Mouse (Mus musculus) thymus, adult 2 months (tissue): ENCODE results near the gene A930033H14Rik. TPM values are rescaled to one million over a fixed set of nuclear protein-coding genes. Genes with fewer than 3 reads are reported as not detected.
A peak's percentile ranks its signal among the peaks of the same experiment; 100 is the strongest.

Experiments
- DNase-seq: peaks from one replicate; pipeline ENCODE4 v3.0.0; 2021
- H3K27ac ChIP-seq: fragments of 200-500 bp; 2 replicates; pipeline ENCODE4 v1.5.1; 2012; ENCODE audit warnings: low read length, control low read depth; ENCODE audit not compliant: control insufficient read depth, insufficient read depth
- H3K27me3 ChIP-seq: fragments of 200-500 bp; 2 replicates; pipeline ENCODE4 v1.6.1; 2012; ENCODE audit warnings: mild to moderate bottlenecking, low read length, moderate library complexity, mixed read lengths; ENCODE audit not compliant: control insufficient read depth, insufficient read depth
- H3K36me3 ChIP-seq: fragments of 200-500 bp; 2 replicates; pipeline ENCODE4 v1.6.1; 2012; ENCODE audit warnings: mild to moderate bottlenecking, low read length, moderate library complexity; ENCODE audit not compliant: control insufficient read depth, insufficient read depth
- H3K4me1 ChIP-seq: fragments of 200-500 bp; replicated peaks from 2 replicates; pipeline ENCODE4 v1.6.1; 2012; ENCODE audit warnings: low read length; ENCODE audit not compliant: control insufficient read depth, insufficient read depth
- H3K4me3 ChIP-seq: fragments of 200-500 bp; 2 replicates; pipeline ENCODE4 v1.5.1; 2012; ENCODE audit warnings: mild to moderate bottlenecking, low read length, control low read depth, moderate library complexity; ENCODE audit not compliant: control insufficient read depth, insufficient read depth
- CTCF ChIP-seq: fragments of 200-500 bp; IDR thresholded peaks from 2 replicates; pipeline ENCODE4 v1.5.1; 2012; ENCODE audit warnings: mild to moderate bottlenecking, control low read depth, low read length, moderate library complexity, borderline replicate concordance; ENCODE audit not compliant: control insufficient read depth, poor library complexity, insufficient read depth; ENCODE audit errors: extremely low read depth
- POLR2A ChIP-seq: fragments of 200-500 bp; IDR thresholded peaks from 2 replicates; pipeline ENCODE4 v1.6.1; 2012; ENCODE audit warnings: mild to moderate bottlenecking, low read length, control low read depth, moderate library complexity; ENCODE audit not compliant: control insufficient read depth, poor library complexity, insufficient read depth; ENCODE audit errors: extremely low read depth
- WGBS: fragments of 180-500 bp; shearing (Covaris S2); methylation state at CpG from one replicate; pipeline ENCODE4 v1.1.7; 2018; 5-methylcytosine and 5-hydroxymethylcytosine counted together
- polyA plus RNA-seq: library from polyadenylated mRNA; depleted of rRNA; stranded (reverse); fragments of >200 nt; gene quantifications from 2 replicates; pipeline ENCODE4 v1.2.3, GENCODE M21; 2012; rRNA removed

Gene A930033H14Rik
- polyA plus RNA-seq, 1 experiment, result 0.34 TPM

GRCm38 (mm10) chr10:69160877-69161276 is 52.0 kb downstream of the A930033H14Rik start:
- peak; percentile 11 for DNase-seq
- TF ChIP-seq POLR2A, result no peak
- TF ChIP-seq CTCF, result no peak
- peaks cover 11% of the 10 kb centered on the region for H3K4me1 ChIP-seq
- no peaks in the 10 kb centered on the region for H3K36me3 ChIP-seq
- no peak overlapping the region for H3K4me3 ChIP-seq
- H3K27me3 ChIP-seq, result no peaks in the 10 kb centered on the region
- no peak overlapping the region for H3K27ac ChIP-seq
- 34% methylated on average over 2 of the region's 2 CpGs for WGBS

Other genes starting within 250 kb of the A930033H14Rik start
- 4.4 and 8.0 TPM in 2 replicates for gene Rhobtb1, start 61.7 kb downstream of the A930033H14Rik start, polyA plus RNA-seq
- 131 and 158 TPM in 2 replicates for gene Cdk1, start 139.8 kb upstream of the A930033H14Rik start, polyA plus RNA-seq
- gene Ank3, start 185.7 kb upstream of the A930033H14Rik start, polyA plus RNA-seq, result 4.2 and 5.6 TPM in 2 replicates